Mouse (Mus musculus) bone marrow, adult 2 months (tissue): ENCODE measurements at regions not wholly inside any gene's neighbourhood (a gene's known extent, or its start where the extent isn't known, plus 50 kb on each side); places are given as distances from the start of the nearest gene placed in this dataset.

Source experiments
- CTCF ChIP-seq: fragments of 200-500 bp; IDR thresholded peaks from 2 replicates; pipeline ENCODE4 v1.5.1; 2011; ENCODE audit warnings: low read length, control low read depth; ENCODE audit not compliant: control insufficient read depth, insufficient read depth
- POLR2A ChIP-seq: fragments of 200-500 bp; IDR thresholded peaks from 2 replicates; pipeline ENCODE4 v1.6.1; 2011; ENCODE audit warnings: low read depth, mild to moderate bottlenecking, control low read depth, low read length, borderline replicate concordance; ENCODE audit not compliant: control insufficient read depth

GRCm38 (mm10) chr1:64317032-64317636 is 195.1 kb upstream of the Klf7 start:
- no peak for TF ChIP-seq POLR2A
- no peak for TF ChIP-seq CTCF
